ENCODE assay signal across 25 mouse cellular contexts in genomic region chr12:117230282-117230681, GRCm38 (mm10).
DNase-seq lines count a peak whose midpoint lies in the region; ATAC-seq and TF ChIP-seq lines count a peak whose summit lies in the region.
"Had no signal": no experiment of that assay in that cellular context is flagged by ENCODE, and none has a peak within 500 bp of the region (broad histone marks: within the 10 kb centered on the region; RNA-seq: fewer than 3 reads in every experiment).

No protein-coding gene starts in this region.

- peak overlapping the region; percentile 30; the same call in 1 of the 2 replicates for H3K27ac ChIP-seq in forebrain, embryonic 14.5 days (ENCODE audit: low read depth, low read length)
- H3K27ac ChIP-seq in forebrain, embryonic 10.5 days: no peak overlapping the region
- H3K27ac ChIP-seq in layer of hippocampus, adult 2 months: peak overlapping the region; percentile 43; the same call in 1 of the 2 replicates
- H3K27ac ChIP-seq in midbrain, embryonic 14.5 days (replicated peaks; ENCODE audit: low read depth, low read length): peak overlapping the region; percentile 16; the same call in 1 of the 2 replicates
- H3K27ac ChIP-seq in midbrain, embryonic 15.5 days: no peak overlapping the region
- H3K27ac ChIP-seq: gastrocnemius, adult 2 months; heart, embryonic 15.5 days; hindbrain, embryonic 15.5 days had no signal

- no peak overlapping the region for H3K9ac ChIP-seq in forebrain, embryonic 14.5 days (ENCODE audit: low read length)
- H3K9ac ChIP-seq in midbrain, embryonic 14.5 days (replicated peaks; ENCODE audit: low read length): no peak overlapping the region
- H3K9ac ChIP-seq in midbrain, embryonic 15.5 days: no peak overlapping the region
- H3K9ac ChIP-seq: forebrain, postnatal 0 days; heart, embryonic 12.5 days; heart, embryonic 15.5 days; hindbrain, embryonic 15.5 days had no signal

- DNase-seq in forebrain, embryonic 14.5 days (ENCODE audit: low spot score): no peak
- no peak for DNase-seq in forebrain, embryonic 10.5 days (ENCODE audit: extremely low spot score, low spot score)
- no peak for DNase-seq in layer of hippocampus, adult 2 months (ENCODE audit: low spot score in 2 of 2)
- no peak for DNase-seq in layer of hippocampus, adult 18-20 months (ENCODE audit: low spot score in 2 of 2)
- no peak for DNase-seq in midbrain, embryonic 14.5 days
- no peak for DNase-seq in heart, adult 8-10 months (ENCODE audit: low spot score)
- DNase-seq: adrenal gland, postnatal 10 days; adrenal gland, postnatal 36 days; B cell, adult 2 months; cerebellum, adult 18-20 months; cerebellum, adult 9-10 months; cerebellum, postnatal 14 days; forebrain, postnatal 0 days; gastrocnemius, adult 2 months; gastrocnemius, postnatal 14 days; heart, adult 11 months; heart, postnatal 10 days; heart, postnatal 36 days had no signal

- H3K36me3 ChIP-seq in forebrain, embryonic 14.5 days (ENCODE audit: control insufficient read depth, insufficient read depth, low read length): peaks cover 46% of the 10 kb centered on the region
- H3K36me3 ChIP-seq in forebrain, embryonic 10.5 days (replicated peaks): peaks cover 99% of the 10 kb centered on the region
- H3K36me3 ChIP-seq in midbrain, embryonic 14.5 days (ENCODE audit: control insufficient read depth, insufficient read depth, low read length): peaks cover 84% of the 10 kb centered on the region
- peaks cover 31% of the 10 kb centered on the region; the same call in 1 of the 2 replicates for H3K36me3 ChIP-seq in midbrain, embryonic 15.5 days (replicated peaks)
- H3K36me3 ChIP-seq: G1E; heart, embryonic 12.5 days; heart, embryonic 15.5 days had no signal

- H3K4me1 ChIP-seq in forebrain, embryonic 14.5 days (ENCODE audit: control insufficient read depth, insufficient read depth, low read length): 0 out of 2 replicates have a peak, but pooled peaks cover 2% of the 10 kb centered on the region
- peaks cover 16% of the 10 kb centered on the region for H3K4me1 ChIP-seq in forebrain, embryonic 10.5 days
- H3K4me1 ChIP-seq in midbrain, embryonic 14.5 days (ENCODE audit: control insufficient read depth, insufficient read depth, low read length): no peaks in the 10 kb centered on the region
- peaks cover 6% of the 10 kb centered on the region for H3K4me1 ChIP-seq in midbrain, embryonic 15.5 days
- H3K4me1 ChIP-seq: heart, embryonic 15.5 days; hindbrain, embryonic 15.5 days had no signal

- no peak overlapping the region for H3K4me2 ChIP-seq in forebrain, embryonic 14.5 days (ENCODE audit: low read length)
- H3K4me2 ChIP-seq in midbrain, embryonic 14.5 days (ENCODE audit: low read length): no peak overlapping the region
- H3K4me2 ChIP-seq in midbrain, embryonic 15.5 days: no peak overlapping the region
- H3K4me2 ChIP-seq: heart, embryonic 12.5 days; heart, embryonic 15.5 days; hindbrain, embryonic 15.5 days had no signal

- H3K4me3 ChIP-seq in forebrain, embryonic 14.5 days (ENCODE audit: low read depth, low read length): no peak overlapping the region
- H3K4me3 ChIP-seq in forebrain, embryonic 10.5 days: no peak overlapping the region
- H3K4me3 ChIP-seq in layer of hippocampus, adult 2 months: no peak overlapping the region
- H3K4me3 ChIP-seq in midbrain, embryonic 14.5 days (replicated peaks; ENCODE audit: low read depth, low read length): no peak overlapping the region
- H3K4me3 ChIP-seq in midbrain, embryonic 15.5 days: no peak overlapping the region
- H3K4me3 ChIP-seq: gastrocnemius, adult 2 months; heart, embryonic 12.5 days; heart, embryonic 15.5 days; hindbrain, embryonic 15.5 days had no signal

- no peaks in the 10 kb centered on the region for H3K27me3 ChIP-seq in forebrain, embryonic 14.5 days (replicated peaks; ENCODE audit: control insufficient read depth, insufficient read depth, low read length)
- H3K27me3 ChIP-seq in forebrain, embryonic 10.5 days (ENCODE audit: poor library complexity, severe bottlenecking): no peaks in the 10 kb centered on the region
- no peaks in the 10 kb centered on the region for H3K27me3 ChIP-seq in midbrain, embryonic 14.5 days (ENCODE audit: control insufficient read depth, insufficient read depth, low read length)
- no peaks in the 10 kb centered on the region for H3K27me3 ChIP-seq in midbrain, embryonic 15.5 days (replicated peaks)
- H3K27me3 ChIP-seq: CH12.LX; heart, embryonic 15.5 days; hindbrain, embryonic 15.5 days had no signal

- no peak for ATAC-seq in forebrain, embryonic 14.5 days
- no peak for ATAC-seq in midbrain, embryonic 14.5 days (ENCODE audit: low FRiP score, low TSS enrichment)
- ATAC-seq in midbrain, embryonic 15.5 days (replicated peaks): no peak
- ATAC-seq: Patski had no signal

- H3K9me3 ChIP-seq in forebrain, embryonic 14.5 days (replicated peaks; ENCODE audit: control insufficient read depth, low read length): no peaks in the 10 kb centered on the region
- H3K9me3 ChIP-seq in forebrain, embryonic 10.5 days: no peaks in the 10 kb centered on the region
- no peaks in the 10 kb centered on the region for H3K9me3 ChIP-seq in midbrain, embryonic 14.5 days (ENCODE audit: control insufficient read depth, low read length)
- H3K9me3 ChIP-seq in midbrain, embryonic 15.5 days: no peaks in the 10 kb centered on the region
- H3K9me3 ChIP-seq: heart, embryonic 12.5 days; heart, embryonic 15.5 days; hindbrain, embryonic 15.5 days had no signal

- TF ChIP-seq CTCF in layer of hippocampus, adult 2 months (conservative IDR thresholded peaks at IDR 0.05): no peak

- WGBS in forebrain, embryonic 14.5 days: 77% methylated on average over 6 of the region's 6 CpGs
- 87% methylated on average over 6 of the region's 6 CpGs for WGBS in forebrain, embryonic 10.5 days
- 53% methylated on average over 6 of the region's 6 CpGs for WGBS in midbrain, embryonic 14.5 days
- WGBS in midbrain, embryonic 15.5 days: 51% methylated on average over 6 of the region's 6 CpGs

Comparison
In these comparisons a context has a peak if more than half of its experiments do, and no peak if none do; other contexts are left out.
1. H3K27ac ChIP-seq: peak in forebrain, embryonic 14.5 days (single experiment), layer of hippocampus, adult 2 months (single experiment) and midbrain, embryonic 14.5 days (single experiment); none in forebrain, embryonic 10.5 days (single experiment) and midbrain, embryonic 15.5 days (single experiment).